Mouse (Mus musculus): ENCODE results near the gene Ube2d1. TPM values are rescaled to one million over a fixed set of nuclear protein-coding genes. Genes with fewer than 3 reads are reported as not detected.

Gene Ube2d1
- polyA plus RNA-seq, 1 experiment, result 18.1 TPM

DNA sequence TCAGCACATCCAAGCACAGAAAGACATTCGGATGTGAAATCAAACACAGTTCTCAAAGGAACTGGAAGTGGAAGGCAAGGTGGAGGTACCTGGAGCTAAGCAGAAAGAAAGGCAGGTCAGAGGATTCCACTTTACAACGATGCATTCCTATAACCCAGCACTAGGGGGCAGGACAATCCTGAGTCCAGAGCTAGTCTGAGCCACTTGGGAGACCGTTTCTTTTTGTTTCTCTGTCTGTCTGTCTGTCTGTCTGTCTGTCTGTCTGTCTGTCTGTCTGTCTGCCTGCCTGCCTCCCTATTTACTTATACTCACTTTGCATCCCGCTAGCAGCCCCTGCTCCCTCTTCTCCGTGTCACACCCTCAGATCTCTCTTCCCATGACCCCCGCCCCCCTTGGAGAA, 21.1 kb upstream of the Ube2d1 start:
- H3K4me3 ChIP-seq (replicated peaks; ENCODE audit: control insufficient read depth, low read depth, low read length), result peak overlapping the region; percentile 18

DNA sequence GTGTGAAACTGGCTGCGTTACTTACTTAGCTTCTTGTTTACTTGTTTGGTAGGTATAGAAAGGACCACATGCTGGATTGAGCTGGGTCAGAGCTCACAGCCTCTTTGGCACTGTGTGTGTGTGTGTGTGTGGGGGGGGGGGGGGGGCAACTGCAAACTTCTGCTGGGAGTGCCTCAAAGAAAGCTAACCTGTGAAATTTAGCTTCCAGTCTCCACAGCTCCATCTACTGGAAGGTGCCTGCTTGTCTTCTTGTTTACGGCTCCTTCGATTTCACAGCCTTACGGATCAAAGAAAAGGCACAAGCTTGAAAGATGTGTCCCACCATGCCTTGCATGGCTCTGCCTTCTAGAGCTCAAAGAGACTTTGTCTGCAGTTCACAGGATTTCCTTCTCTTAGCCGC, 17.4 kb upstream of the Ube2d1 start:
- no peak overlapping the region for H3K4me3 ChIP-seq (replicated peaks; ENCODE audit: control insufficient read depth, low read depth, low read length)
- no peaks in the 10 kb centered on the region for H3K4me1 ChIP-seq (ENCODE audit: control insufficient read depth, insufficient read depth, low read length)
- WGBS, result 20% methylated on average over 5 of the region's 5 CpGs
- TF ChIP-seq POLR2A (IDR thresholded peaks at IDR 0.05; ENCODE audit: borderline replicate concordance, control insufficient read depth, low read depth, low read length) (no peak), CTCF (IDR thresholded peaks at IDR 0.05; ENCODE audit: control insufficient read depth, insufficient read depth, low read length) (no peak)
- no peak overlapping the region; the same call in 1 of the 2 replicates for H3K27ac ChIP-seq (ENCODE audit: control insufficient read depth, insufficient read depth, low read depth, low read length, poor library complexity)

More for the DNA sequence above, 21.1 kb upstream of the Ube2d1 start:
- H3K27ac ChIP-seq (ENCODE audit: control insufficient read depth, insufficient read depth, low read depth, low read length, poor library complexity), result no peak overlapping the region
- WGBS, result 10% methylated on average over 6 of the region's 6 CpGs
- TF ChIP-seq POLR2A (IDR thresholded peaks at IDR 0.05; ENCODE audit: borderline replicate concordance, control insufficient read depth, low read depth, low read length) (no peak), CTCF (IDR thresholded peaks at IDR 0.05; ENCODE audit: control insufficient read depth, insufficient read depth, low read length) (peak; percentile 61)
- no peaks in the 10 kb centered on the region for H3K4me1 ChIP-seq (ENCODE audit: control insufficient read depth, insufficient read depth, low read length)

DNA sequence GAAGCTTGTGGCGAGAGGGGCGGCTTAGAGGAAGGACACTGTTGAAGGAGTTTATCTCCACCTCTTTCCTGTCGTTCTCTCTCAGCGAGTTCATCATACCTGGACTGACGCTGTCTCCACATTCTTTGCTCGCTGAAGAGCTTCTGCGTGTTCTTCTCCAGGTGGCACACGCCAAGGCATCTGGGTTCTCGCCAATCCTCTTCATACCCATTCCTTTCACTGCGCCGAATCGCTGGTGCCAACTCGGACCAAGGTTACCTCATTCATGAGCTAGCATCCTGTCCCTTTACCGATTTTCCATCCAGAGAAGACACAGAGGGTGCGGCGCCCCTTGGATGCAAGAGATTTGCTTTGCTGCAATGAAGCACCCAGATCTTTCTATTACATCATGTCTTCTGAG, 15.1 kb upstream of the Ube2d1 start:
- Histone ChIP-seq H3K4me1 (ENCODE audit: control insufficient read depth, insufficient read depth, low read length) (no peaks in the 10 kb centered on the region), H3K27ac (ENCODE audit: control insufficient read depth, insufficient read depth, low read depth, low read length, poor library complexity) (no peak overlapping the region), H3K4me3 (replicated peaks; ENCODE audit: control insufficient read depth, low read depth, low read length) (no peak overlapping the region)
- 62% methylated on average over 16 of the region's 16 CpGs for WGBS
- no peak for TF ChIP-seq POLR2A (IDR thresholded peaks at IDR 0.05; ENCODE audit: borderline replicate concordance, control insufficient read depth, low read depth, low read length)
- TF ChIP-seq CTCF (IDR thresholded peaks at IDR 0.05; ENCODE audit: control insufficient read depth, insufficient read depth, low read length), result no peak

DNA sequence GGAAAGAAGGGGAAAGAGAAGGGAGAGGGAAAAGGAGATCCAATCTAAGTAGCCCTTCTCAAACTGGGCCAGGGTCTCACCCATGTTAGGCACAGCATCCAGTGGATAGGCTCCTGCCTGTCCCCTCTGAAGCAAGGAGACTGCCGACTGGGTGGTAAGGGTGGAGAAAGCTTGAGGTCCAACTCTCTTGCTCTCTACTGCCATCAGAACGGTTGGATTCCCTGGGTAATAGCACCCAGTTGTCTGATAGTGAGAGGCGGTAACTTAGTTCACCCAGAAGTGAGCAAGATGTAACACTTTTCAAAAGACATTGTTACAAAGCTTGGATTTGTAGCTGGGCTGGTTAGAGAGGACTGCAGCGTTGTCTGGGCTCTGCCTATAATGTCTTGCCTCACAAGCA, 8.2 kb upstream of the Ube2d1 start:
- Histone ChIP-seq H3K4me1 (ENCODE audit: control insufficient read depth, insufficient read depth, low read length) (peaks cover 1% of the 10 kb centered on the region), H3K27ac (ENCODE audit: control insufficient read depth, insufficient read depth, low read depth, low read length, poor library complexity) (no peak overlapping the region), H3K4me3 (replicated peaks; ENCODE audit: control insufficient read depth, low read depth, low read length) (no peak overlapping the region)
- WGBS, result 65% methylated on average over 4 of the region's 4 CpGs
- TF ChIP-seq CTCF (IDR thresholded peaks at IDR 0.05; ENCODE audit: control insufficient read depth, insufficient read depth, low read length) (no peak), POLR2A (IDR thresholded peaks at IDR 0.05; ENCODE audit: borderline replicate concordance, control insufficient read depth, low read depth, low read length) (no peak)

DNA sequence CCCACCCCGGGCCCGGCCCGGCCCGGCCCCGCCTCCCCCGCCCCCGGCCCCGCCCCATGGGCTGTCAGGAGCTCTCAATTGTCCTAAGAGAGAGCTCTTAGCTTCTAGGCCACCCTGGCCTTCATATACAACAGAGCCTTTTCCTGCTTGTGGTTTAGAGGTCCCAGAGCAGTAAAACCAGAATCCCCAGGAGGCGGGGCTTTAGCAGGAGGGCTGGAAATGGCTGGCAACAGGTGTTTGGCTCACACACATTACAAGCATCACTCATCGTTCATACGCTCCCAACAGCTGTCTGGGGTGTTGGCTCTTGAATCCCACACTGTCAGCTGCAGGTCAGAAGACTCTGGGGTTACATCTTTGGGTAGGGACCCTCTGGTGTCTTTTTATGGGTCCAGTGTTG, 7.2 kb upstream of the Ube2d1 start:
- Histone ChIP-seq H3K4me3 (replicated peaks; ENCODE audit: control insufficient read depth, low read depth, low read length) (no peak overlapping the region), H3K4me1 (ENCODE audit: control insufficient read depth, insufficient read depth, low read length) (peaks cover 1% of the 10 kb centered on the region), H3K27ac (ENCODE audit: control insufficient read depth, insufficient read depth, low read depth, low read length, poor library complexity) (no peak overlapping the region)
- TF ChIP-seq CTCF (IDR thresholded peaks at IDR 0.05; ENCODE audit: control insufficient read depth, insufficient read depth, low read length) (no peak), POLR2A (IDR thresholded peaks at IDR 0.05; ENCODE audit: borderline replicate concordance, control insufficient read depth, low read depth, low read length) (no peak)
- 4% methylated on average over 8 of the region's 11 CpGs for WGBS

DNA sequence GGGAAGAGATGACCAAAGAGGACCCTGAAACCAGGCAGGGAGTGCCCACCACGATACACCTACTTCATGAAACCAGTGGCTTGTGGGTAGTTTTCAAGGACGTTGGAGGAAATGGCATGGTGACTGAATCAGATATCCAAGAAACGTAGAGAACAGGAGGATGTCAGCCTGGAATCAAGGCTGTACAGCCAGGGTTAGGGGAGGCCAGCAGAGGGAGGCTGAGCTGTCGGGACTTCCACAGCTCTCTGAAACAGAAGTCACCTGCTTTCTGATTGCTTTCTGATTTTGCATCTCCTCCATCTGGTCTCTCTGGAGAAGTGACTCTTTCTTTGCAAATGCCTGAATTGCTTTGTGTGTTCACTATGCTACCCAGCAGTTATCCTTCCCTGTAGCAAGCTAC, 6.7 kb upstream of the Ube2d1 start:
- Histone ChIP-seq H3K4me3 (replicated peaks; ENCODE audit: control insufficient read depth, low read depth, low read length) (no peak overlapping the region), H3K27ac (ENCODE audit: control insufficient read depth, insufficient read depth, low read depth, low read length, poor library complexity) (no peak overlapping the region), H3K4me1 (ENCODE audit: control insufficient read depth, insufficient read depth, low read length) (peaks cover 1% of the 10 kb centered on the region)
- TF ChIP-seq CTCF (IDR thresholded peaks at IDR 0.05; ENCODE audit: control insufficient read depth, insufficient read depth, low read length) (no peak), POLR2A (IDR thresholded peaks at IDR 0.05; ENCODE audit: borderline replicate concordance, control insufficient read depth, low read depth, low read length) (no peak)
- WGBS, result under 1% methylated on average over 4 of the region's 4 CpGs

DNA sequence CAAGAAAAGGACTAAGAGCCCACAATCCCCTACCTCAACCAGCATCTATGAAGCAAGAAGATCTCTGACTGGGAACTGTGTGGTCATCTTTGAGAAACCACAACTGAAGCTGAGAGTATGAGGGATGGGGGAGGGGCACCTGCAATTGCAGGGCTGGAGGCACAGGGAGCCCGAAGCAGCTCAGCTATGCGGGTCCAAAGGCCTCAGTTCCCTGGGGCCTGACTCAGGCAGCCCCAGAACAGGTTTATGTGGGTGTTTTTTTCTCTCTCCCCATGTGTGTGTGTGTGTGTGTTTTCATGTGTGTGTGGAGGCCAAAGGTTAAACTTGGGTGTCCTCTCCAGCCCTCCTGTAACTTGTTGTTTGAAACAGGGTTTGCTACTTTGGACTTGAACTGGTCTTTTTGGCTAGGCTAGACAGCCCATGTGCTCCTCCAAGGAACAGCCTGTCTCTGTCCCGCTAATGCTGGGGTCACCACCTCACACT, 6.2 kb upstream of the Ube2d1 start:
- TF ChIP-seq POLR2A (IDR thresholded peaks at IDR 0.05; ENCODE audit: borderline replicate concordance, control insufficient read depth, low read depth, low read length) (no peak), CTCF (IDR thresholded peaks at IDR 0.05; ENCODE audit: control insufficient read depth, insufficient read depth, low read length) (no peak)
- WGBS, result 20% methylated on average over 3 of the region's 3 CpGs
- H3K4me1 ChIP-seq (ENCODE audit: control insufficient read depth, insufficient read depth, low read length), result peaks cover 1% of the 10 kb centered on the region
- H3K4me3 ChIP-seq (replicated peaks; ENCODE audit: control insufficient read depth, low read depth, low read length), result no peak overlapping the region
- H3K27ac ChIP-seq (ENCODE audit: control insufficient read depth, insufficient read depth, low read depth, low read length, poor library complexity), result no peak overlapping the region

DNA sequence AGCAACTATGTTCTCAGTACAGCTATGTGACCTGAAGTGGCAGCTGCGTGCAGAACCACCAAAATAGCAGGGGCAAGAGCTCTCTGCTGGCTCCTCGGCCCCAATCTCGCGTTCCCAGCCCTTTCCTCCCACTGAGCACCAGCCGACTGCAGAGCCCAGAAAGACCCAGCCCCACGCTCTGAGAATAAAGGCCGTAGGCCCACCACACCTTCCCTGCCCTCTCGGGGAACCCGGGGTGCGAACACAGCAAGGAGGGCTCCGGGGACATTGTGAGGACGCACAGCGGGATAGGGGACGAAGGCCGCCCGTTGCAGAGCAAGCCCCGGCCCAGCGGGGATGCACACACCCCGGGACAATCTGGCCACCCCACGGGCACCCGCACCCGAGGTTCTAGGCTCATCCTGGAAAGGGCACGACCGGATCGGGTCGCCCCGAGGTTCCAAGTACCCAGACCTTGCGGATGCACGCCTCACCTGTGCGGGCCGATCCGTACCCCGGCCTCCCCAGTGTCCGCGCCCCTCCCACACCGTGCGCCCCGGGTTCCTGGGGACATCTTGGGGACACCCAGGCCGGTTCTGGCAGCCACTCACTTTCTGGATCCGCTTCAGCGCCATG, 444 bp downstream of the Ube2d1 start:
- peak overlapping the region; percentile 16; the same call in 1 of the 2 replicates for H3K27ac ChIP-seq (ENCODE audit: control insufficient read depth, insufficient read depth, low read depth, low read length, poor library complexity)
- no peak for TF ChIP-seq POLR2A (IDR thresholded peaks at IDR 0.05; ENCODE audit: borderline replicate concordance, control insufficient read depth, low read depth, low read length)
- TF ChIP-seq CTCF (IDR thresholded peaks at IDR 0.05; ENCODE audit: control insufficient read depth, insufficient read depth, low read length), result no peak
- 1% methylated on average over 36 of the region's 41 CpGs for WGBS
- no peaks in the 10 kb centered on the region; the same call in 1 of the 2 replicates for H3K4me1 ChIP-seq (ENCODE audit: control insufficient read depth, insufficient read depth, low read length)
- peak overlapping the region; percentile 65 for H3K4me3 ChIP-seq (replicated peaks; ENCODE audit: control insufficient read depth, low read depth, low read length)
